In genomic region chr15:85016951-85017664, GRCm38 (mm10) we compare ENCODE assay signal across 8 mouse cellular contexts. TPM values are rescaled to one million over a fixed set of nuclear protein-coding genes. Genes with fewer than 3 reads are reported as not detected.
DNase-seq lines count a peak whose midpoint lies in the region; ATAC-seq lines count a peak whose summit lies in the region.

TSS of gene Upk3a (plus strand) at chr15:85017141.

- no peak within 1 kb of the TSS for H3K9ac ChIP-seq in embryonic facial prominence, embryonic 11.5 days (replicated peaks; ENCODE audit: low read length)

- no peaks in the 10 kb centered on the region for H3K36me3 ChIP-seq in embryonic facial prominence, embryonic 11.5 days (replicated peaks; ENCODE audit: control insufficient read depth, insufficient read depth, low read depth, low read length)

- H3K4me2 ChIP-seq in embryonic facial prominence, embryonic 11.5 days (ENCODE audit: low read depth, low read length): no peak within 1 kb of the TSS

- no peaks in the 10 kb centered on the region for H3K4me1 ChIP-seq in embryonic facial prominence, embryonic 11.5 days (ENCODE audit: control insufficient read depth, insufficient read depth, low read length)

- ATAC-seq in cerebellum, adult (ENCODE audit: insufficient number of reproducible peaks, low FRiP score, low TSS enrichment): peak; percentile 56; the same call in 1 of the 2 replicates
- 0 out of 2 replicates have a peak, but pooled peaks have one; percentile 42 for ATAC-seq in embryonic facial prominence, embryonic 11.5 days (replicated peaks; ENCODE audit: insufficient number of reproducible peaks, low FRiP score, low TSS enrichment, low read depth)

- H3K27ac ChIP-seq in embryonic facial prominence, embryonic 11.5 days (replicated peaks; ENCODE audit: low read depth, low read length): no peak within 1 kb of the TSS

- WGBS in embryonic facial prominence, embryonic 11.5 days: 9% methylated on average over 21 of the region's 21 CpGs

- no peak for DNase-seq in cerebellum, adult 8-10 months
- peak; percentile 26 for DNase-seq in embryonic facial prominence, embryonic 11.5 days (ENCODE audit: low spot score)
- DNase-seq in kidney, adult 18-20 months: peak; percentile 51
- DNase-seq in lung, postnatal 25 days (ENCODE audit: low spot score): peak; percentile 72
- peak; percentile 44 for DNase-seq in thymus, postnatal 25 days
- no peak for DNase-seq in adrenal gland, postnatal 4 days (ENCODE audit: low spot score in 2 of 2)
- no peak for DNase-seq in gastrocnemius, adult 18-20 months (ENCODE audit: low spot score)

- H3K4me3 ChIP-seq in embryonic facial prominence, embryonic 11.5 days (ENCODE audit: low read depth, low read length): no peak within 1 kb of the TSS

- peaks cover 3% of the 10 kb centered on the region for H3K27me3 ChIP-seq in embryonic facial prominence, embryonic 11.5 days (ENCODE audit: control insufficient read depth, insufficient read depth, low read length)

- H3K9me3 ChIP-seq in embryonic facial prominence, embryonic 11.5 days (replicated peaks; ENCODE audit: control insufficient read depth, low read length): no peaks in the 10 kb centered on the region

RNA-seq across cellular contexts. Expression of gene Upk3a, which starts in this region (rescaled TPM):
- not detected in 2 replicates for polyA plus RNA-seq in embryonic facial prominence, embryonic 11.5 days (2014; fragmentation: Nextera tagmentation; extraction: Ambion mirVana)
- total RNA-seq in adrenal gland, postnatal 4 days (2021): not detected
- total RNA-seq in gastrocnemius, adult 18-20 months (2021): not detected

Comparison
In these comparisons a context has a peak if more than half of its experiments do, and no peak if none do; other contexts are left out.
1. Peak in DNase-seq and ATAC-seq in embryonic facial prominence, embryonic 11.5 days; RNA of the gene not detected or under 1 TPM.
2. DNase-seq: peak in kidney, adult 18-20 months (single experiment), lung, postnatal 25 days (single experiment) and thymus, postnatal 25 days (single experiment); none in cerebellum, adult 8-10 months (single experiment), adrenal gland, postnatal 4 days (0 of 2) and gastrocnemius, adult 18-20 months (single experiment).